Mouse (Mus musculus) thymus, postnatal 10 days (tissue): ENCODE results near the gene Tshz2.

Experiments used
- DNase-seq, 2 experiments: peaks; one replicate each; pipeline ENCODE4 v3.0.0; 2021; ENCODE audit warnings: low spot score in 2 of 2

Tshz2 gene

DNA sequence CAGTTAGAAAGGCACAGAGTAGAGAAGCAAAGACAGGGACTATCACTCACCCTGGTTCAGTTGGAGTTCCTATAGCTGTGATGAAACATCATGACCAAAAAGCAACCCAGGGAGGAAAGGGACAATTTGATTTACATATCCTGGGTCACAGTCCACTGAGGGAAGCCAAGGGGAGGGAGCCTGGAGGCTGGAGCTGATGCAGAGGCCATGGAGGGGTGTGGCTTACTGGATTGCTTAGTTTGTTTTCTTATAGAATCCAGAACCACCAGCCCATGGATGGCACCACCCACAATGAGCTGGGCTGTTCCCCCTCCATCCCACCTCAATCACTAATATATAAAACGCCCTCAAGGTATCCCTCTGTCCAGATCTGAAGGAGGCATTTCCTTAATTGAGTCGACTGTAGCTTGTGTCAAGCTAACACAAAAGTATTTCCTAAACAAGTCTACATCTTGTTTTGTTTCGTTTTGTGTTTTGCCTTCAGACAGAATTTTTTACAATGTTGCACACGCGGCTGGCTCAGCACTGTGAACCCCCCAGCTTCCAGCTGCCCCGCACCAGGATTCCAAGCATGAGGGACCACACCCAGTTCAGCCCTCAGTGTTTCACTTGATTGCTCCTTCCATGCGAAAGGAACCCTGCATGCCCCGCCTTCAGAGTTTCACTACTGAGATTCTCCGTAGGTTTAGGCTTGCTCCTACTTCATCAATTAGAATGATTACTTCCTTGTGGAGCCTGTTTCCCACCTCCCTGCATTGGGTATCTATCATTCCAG is 413.7 kb downstream of the Tshz2 start:
- no peak for DNase-seq

DNA sequence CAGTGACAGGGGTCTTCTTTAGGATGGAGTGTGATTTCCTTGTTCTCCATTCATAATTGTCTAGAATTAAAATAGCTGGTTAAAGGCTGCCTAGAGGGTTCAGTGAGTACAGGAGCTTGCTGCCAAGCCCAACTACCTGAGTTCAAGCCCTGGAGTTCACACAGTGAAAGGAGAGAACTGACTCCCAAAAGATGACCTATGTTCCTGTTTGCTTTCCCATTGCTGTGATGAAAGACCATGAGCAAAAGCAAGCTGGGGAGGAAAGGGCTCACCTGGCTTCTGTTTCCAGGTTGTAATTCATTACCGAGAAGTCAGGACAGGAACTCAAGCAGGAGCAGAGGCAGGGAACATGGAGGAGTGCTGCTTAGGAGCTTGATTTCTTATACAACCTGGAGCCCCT is 416.0 kb downstream of the Tshz2 start:
- DNase-seq, result no peak

DNA sequence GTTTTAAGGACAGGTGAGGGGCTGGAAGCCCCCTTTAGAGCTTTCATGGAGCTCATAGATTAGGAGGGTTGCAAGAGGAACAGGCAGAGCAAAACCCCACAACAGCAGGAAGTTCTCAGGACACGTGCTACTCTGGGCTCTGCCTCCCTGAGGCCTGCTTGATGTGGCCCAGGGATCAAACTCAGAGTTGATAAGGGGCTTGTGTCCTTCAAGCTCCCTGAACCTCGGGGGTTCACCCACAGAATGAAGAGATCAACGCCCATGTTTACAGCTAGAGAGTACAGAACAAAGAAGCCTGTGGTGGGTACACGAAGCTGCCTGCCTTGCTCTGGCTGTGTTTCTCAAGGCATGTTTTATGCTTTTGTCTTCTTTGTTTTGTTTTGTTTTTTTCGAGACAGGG is 417.8 kb downstream of the Tshz2 start:
- DNase-seq, result no peak

GRCm38 (mm10) chr2:170051441-170051840 is 418.6 kb downstream of the Tshz2 start:
- DNase-seq, result no peak

DNA sequence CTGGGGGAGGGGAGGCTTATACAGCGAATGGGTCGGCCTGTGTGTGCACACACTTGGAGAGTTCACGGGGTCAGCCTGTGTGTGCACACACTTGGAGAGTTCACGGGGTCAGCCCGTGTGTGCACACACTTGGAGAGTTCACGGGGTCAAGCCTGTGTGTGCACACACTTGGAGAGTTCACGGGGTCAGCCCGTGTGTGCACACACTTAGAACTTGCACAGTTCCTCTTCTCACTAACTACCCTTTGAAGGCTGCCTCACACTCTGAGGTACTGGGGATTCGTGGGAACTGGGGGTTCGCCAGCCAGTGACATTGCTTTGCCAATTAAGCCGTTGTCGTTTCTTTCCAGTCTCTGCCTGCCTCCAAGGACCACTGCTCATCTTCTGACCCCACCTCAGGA is 422.1 kb downstream of the Tshz2 start:
- DNase-seq, result no peak

- DNase-seq, result peak; percentile 22 to 65
Observed at GRCm38 (mm10) chr2:170055413-170055812, 422.6 kb downstream of the Tshz2 start.

- DNase-seq, result no peak
Observed at GRCm38 (mm10) chr2:170058774-170059173, 426.0 kb downstream of the Tshz2 start.

DNA sequence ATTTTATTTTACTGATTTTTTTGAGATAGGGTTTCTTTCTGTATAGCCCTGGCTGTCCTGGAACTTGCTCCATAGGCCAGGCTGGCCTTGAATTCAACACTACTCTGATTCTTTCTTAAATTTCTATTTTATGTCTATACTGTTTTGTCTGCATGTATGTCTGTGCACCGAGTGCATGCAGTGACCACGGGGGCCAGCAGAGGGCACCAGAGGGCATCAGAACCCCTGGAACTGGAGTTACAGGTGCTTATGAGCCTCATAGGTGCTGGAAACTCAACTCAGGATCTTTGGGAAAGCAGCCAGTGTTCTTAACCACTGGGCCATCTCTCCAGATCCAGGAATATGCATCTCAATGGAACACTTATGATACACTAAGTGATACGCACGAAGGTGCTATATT is 427.3 kb downstream of the Tshz2 start:
- peak; percentile 27 to 64 for DNase-seq

GRCm38 (mm10) chr2:170062378-170062777 is 429.6 kb downstream of the Tshz2 start:
- no peak for DNase-seq

DNA sequence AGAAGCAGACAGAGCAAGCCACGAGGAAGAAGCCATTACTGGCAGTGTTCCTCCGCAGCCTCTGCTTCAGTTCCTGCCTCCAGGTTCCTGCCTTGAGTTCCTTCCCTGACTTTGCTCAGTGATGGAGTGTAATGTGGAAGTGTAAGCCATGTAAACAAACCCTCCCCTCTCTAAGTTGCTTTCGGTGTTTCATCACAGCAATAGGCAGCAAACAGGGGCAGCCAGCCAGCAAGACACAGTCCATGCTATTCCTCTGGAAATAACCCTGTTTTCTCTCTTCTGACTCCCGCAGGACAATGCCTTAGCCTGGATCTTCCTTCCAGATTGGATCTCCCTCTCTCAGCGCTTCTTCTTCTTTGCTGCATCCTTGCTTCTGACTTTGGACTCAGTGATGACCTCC is 437.2 kb downstream of the Tshz2 start:
- DNase-seq, result no peak

DNA sequence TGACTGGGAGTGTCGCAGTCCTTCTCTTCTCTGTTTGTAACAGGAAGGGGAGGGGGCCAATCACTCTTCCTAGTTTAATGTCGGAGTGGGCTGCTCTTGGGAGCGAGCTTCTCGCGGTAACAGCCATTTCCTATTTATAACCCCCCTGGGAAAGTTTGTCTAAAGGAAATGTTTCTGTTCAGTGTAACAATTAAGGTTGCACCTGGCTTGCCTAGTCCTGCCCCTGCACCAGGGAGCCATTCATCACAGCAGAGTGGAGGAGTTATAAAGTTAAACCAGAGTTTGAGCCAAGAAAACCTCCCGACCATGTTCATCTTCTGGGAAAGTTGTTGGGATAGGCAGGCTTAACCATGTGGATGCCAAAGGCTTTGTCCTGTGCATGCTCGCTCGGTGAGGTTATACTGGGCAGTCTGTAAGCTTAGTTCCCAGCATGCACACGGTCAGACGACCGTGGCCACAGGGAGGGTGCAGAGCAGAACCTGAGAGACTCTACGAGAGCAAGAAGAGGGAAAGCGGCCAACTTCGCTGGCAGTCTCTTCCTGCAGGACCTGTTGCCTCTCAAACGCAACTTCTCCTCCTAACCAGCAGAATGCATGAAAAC is 437.9 kb downstream of the Tshz2 start:
- no peak for DNase-seq

DNA sequence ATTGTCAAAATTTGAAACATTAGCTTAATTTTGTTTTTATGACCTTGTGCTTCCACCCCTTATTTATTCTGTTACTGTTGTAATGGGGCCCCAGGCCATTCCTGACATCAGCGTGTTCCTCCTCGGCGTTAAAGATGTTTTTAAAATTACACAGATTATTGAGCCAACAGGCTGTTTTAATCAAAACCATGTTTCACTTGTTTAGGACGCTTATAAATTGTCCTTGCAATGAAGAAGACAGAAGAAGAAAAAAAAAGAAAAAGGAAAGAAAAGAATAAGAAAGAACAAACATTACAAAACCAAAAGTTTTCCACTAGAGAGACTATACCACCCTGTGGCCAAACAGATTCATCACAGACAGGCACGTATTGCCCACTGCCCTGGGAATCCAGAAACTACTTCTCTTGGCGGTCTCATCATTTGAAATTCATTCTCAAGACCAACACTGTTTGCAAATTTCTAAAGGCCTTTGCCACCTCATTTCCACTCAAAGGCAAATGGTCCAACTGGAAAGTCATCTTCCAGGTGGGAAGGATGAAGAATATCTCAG is 444.2 kb downstream of the Tshz2 start:
- no peak for DNase-seq

GRCm38 (mm10) chr2:170078041-170078440 is 445.2 kb downstream of the Tshz2 start:
- no peak for DNase-seq

DNA sequence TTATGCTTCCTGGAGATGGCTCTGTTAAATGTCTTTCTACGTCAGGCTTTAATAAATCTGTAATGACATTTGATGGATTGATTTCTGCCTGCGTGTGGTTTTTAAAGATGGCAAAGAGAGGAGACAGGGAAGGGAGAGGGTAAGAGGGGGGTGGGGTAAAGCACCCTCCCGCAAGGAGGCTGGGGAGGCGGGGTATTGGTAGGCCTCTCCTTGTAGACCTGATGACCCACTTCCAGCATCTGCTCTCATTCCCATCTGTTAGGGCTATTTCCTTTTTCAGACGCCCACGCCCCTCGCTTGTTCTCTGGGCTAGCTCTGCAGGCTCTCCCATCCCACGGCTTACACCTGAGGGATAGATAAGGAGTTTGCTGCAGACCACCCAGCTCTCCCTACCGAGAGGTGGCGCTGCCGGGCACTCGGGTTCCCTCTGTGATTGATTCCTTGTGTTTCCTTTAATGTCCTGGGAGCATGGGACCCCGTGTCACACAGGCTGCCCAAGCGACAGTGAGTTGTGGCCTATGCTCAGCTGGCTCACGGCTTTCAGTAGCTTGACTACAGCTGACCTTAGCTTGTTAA is 445.7 kb downstream of the Tshz2 start:
- DNase-seq, result no peak

GRCm38 (mm10) chr2:170091563-170092443 is 459.0 kb downstream of the Tshz2 start:
- DNase-seq, result no peak

GRCm38 (mm10) chr2:170094220-170094619 is 461.4 kb downstream of the Tshz2 start:
- DNase-seq, result no peak

DNA sequence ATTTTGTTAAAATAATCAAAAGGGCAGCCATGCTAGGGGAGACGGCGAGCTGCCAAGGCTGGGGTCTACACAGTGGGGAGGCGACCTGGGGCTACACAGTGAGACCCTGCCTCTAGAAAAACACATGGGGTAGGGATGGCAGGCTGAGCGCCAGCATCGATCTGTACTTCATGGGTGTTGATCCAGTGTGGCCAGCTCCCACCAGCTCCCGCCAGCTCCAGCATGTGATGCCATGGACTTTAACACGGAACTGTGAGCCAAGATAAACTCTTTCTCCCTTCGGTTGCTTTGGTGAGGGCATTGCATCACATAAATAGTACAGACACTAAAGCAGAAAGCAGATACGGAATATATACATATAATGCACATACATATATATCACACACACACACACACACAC is 462.1 kb downstream of the Tshz2 start:
- no peak for DNase-seq

DNA sequence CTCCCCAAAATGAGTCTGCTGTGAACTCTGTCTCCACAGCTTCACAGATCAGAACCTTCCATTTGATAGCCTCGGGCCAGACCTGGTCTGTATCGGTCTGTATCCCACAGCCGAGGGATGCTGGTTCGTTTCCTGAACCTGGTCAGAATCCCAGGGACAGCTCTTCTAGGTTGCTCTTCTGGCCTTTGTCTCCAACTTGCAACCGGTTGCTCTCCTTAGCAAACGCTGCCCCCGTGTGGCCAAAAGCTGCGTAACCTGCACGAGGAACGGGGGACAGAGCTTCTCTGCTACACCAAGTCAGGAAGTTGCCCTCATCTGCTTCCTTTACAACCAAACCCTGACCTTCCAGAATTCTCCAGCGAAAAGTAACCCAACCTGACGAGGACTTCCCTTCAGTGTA is 468.3 kb downstream of the Tshz2 start:
- peak; percentile 84 to 97 for DNase-seq

GRCm38 (mm10) chr2:170101932-170102331 is 469.1 kb downstream of the Tshz2 start:
- DNase-seq, result peak in 1 of 2 experiments; percentile 18

- DNase-seq, result no peak
Observed at GRCm38 (mm10) chr2:170103341-170103740, 470.5 kb downstream of the Tshz2 start.

- peak in 1 of 2 experiments; percentile 63 for DNase-seq
Observed at GRCm38 (mm10) chr2:170103852-170104251, 471.0 kb downstream of the Tshz2 start.

DNA sequence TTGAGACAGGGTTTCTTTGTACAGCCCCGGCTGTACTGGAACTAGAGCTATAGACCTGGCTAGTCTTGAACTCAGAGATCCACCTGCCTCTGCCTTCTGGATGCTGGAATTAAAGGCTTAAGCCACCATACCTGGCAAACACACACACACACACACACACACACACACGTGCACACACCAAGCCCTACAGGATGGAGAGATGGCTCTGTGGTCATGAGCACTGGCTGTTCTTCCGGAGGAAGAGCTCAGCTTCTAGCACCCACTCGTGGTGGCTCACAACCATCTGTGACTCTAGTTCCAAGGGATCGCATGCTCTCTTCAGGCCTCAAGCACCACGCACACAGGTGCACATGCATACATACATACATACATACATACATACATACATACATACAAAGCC is 471.6 kb downstream of the Tshz2 start:
- no peak for DNase-seq
